Mouse (Mus musculus) myocyte (in vitro differentiated cells): ENCODE results near the gene Thegl. TPM values are rescaled to one million over a fixed set of nuclear protein-coding genes. Genes with fewer than 3 reads are reported as not detected.

Experiments
- H3K27me3 ChIP-seq: one replicate; pipeline ENCODE4 v1.6.1; 2011; ENCODE audit not compliant: control insufficient read depth, insufficient read depth, insufficient read length
- H3K36me3 ChIP-seq: one replicate; pipeline ENCODE4 v1.6.1; 2011; ENCODE audit not compliant: control insufficient read depth, insufficient read depth
- H3K4me2 ChIP-seq: one replicate; pipeline ENCODE4 v1.6.1; 2011; ENCODE audit warnings: low read depth, control low read depth
- H3K4me3 ChIP-seq: one replicate; pipeline ENCODE4 v1.5.1; 2011; ENCODE audit warnings: mild to moderate bottlenecking, control low read depth, moderate library complexity
- H3K79me2 ChIP-seq: one replicate; pipeline ENCODE4 v1.6.1; 2011; ENCODE audit not compliant: control insufficient read depth, insufficient read depth
- H3ac ChIP-seq: one replicate; pipeline ENCODE4 v1.6.1; 2011; ENCODE audit not compliant: control insufficient read depth, insufficient read length
- CEBPB ChIP-seq: IDR thresholded peaks from 2 replicates; pipeline ENCODE4 v1.6.1; 2011; ENCODE audit warnings: mild to moderate bottlenecking, moderate library complexity; ENCODE audit not compliant: poor library complexity, insufficient read depth, severe bottlenecking
- E2F4 ChIP-seq: IDR thresholded peaks from one replicate; pipeline ENCODE4 v1.6.1; 2011; ENCODE audit warnings: mild to moderate bottlenecking, control low read depth, moderate library complexity; ENCODE audit not compliant: insufficient read depth
- MAX ChIP-seq: IDR thresholded peaks from one replicate; pipeline ENCODE4 v1.6.1; 2011; ENCODE audit warnings: low read depth, mild to moderate bottlenecking, control low read depth
- MYOD1 ChIP-seq, 3 experiments: IDR thresholded peaks; one replicate each; pipeline ENCODE4 v1.6.1; 2011; ENCODE audit warnings: control low read depth in 2 of 3, low read depth in 2 of 3, mild to moderate bottlenecking in 2 of 3, moderate library complexity in 1 of 3; ENCODE audit not compliant: insufficient read length in 2 of 3, control insufficient read depth in 1 of 3
- MYOG ChIP-seq, 3 experiments: IDR thresholded peaks; one replicate each; pipeline ENCODE4 v1.6.1; 2011; ENCODE audit warnings: control low read depth in 2 of 3, low read depth in 2 of 3, mild to moderate bottlenecking in 2 of 3; ENCODE audit not compliant: insufficient read length in 2 of 3, control insufficient read depth in 1 of 3, insufficient read depth in 1 of 3
- POLR2A ChIP-seq: IDR thresholded peaks from one replicate; pipeline ENCODE4 v1.6.1; 2011; ENCODE audit warnings: low read depth, mild to moderate bottlenecking, control low read depth, moderate library complexity; ENCODE audit not compliant: insufficient read length
- POLR2AphosphoS2 ChIP-seq: IDR thresholded peaks from one replicate; pipeline ENCODE4 v1.6.1; 2011; ENCODE audit warnings: low read depth, control low read depth; ENCODE audit not compliant: insufficient read length
- REST ChIP-seq: IDR thresholded peaks from one replicate; pipeline ENCODE4 v1.6.1; 2011; ENCODE audit warnings: mild to moderate bottlenecking, control low read depth, moderate library complexity; ENCODE audit not compliant: insufficient read depth, insufficient read length
- SRF ChIP-seq: IDR thresholded peaks from one replicate; pipeline ENCODE4 v1.6.1; 2011; ENCODE audit warnings: low read depth; ENCODE audit not compliant: control insufficient read depth, insufficient read length
- TCF12 ChIP-seq: IDR thresholded peaks from one replicate; pipeline ENCODE4 v1.6.1; 2011; ENCODE audit warnings: mild to moderate bottlenecking, control low read depth; ENCODE audit not compliant: poor library complexity, insufficient read depth, severe bottlenecking
- TCF3 ChIP-seq: IDR thresholded peaks from one replicate; pipeline ENCODE4 v1.6.1; 2011; ENCODE audit warnings: low read depth, control low read depth; ENCODE audit not compliant: insufficient read length
- USF1 ChIP-seq: IDR thresholded peaks from one replicate; pipeline ENCODE4 v1.6.1; 2011; ENCODE audit warnings: low read depth, mild to moderate bottlenecking, control low read depth, moderate library complexity
- polyA plus RNA-seq: library from polyadenylated mRNA; unstranded; fragments of >200 nt; fragmentation: generic; extraction: Trizol; gene quantifications from one replicate; pipeline ENCODE4 v1.2.1, GENCODE M21; 2012; ENCODE audit warnings: missing spikeins

Thegl gene
- polyA plus RNA-seq, 1 experiment: not detected

GRCm38 (mm10) chr5:76998416-76998815 is 17.4 kb upstream of the Thegl start:
- no peaks in the 10 kb centered on the region for H3K79me2 ChIP-seq
- no peak overlapping the region for H3K4me2 ChIP-seq
- H3K4me3 ChIP-seq: no peak overlapping the region
- TF ChIP-seq USF1 (no peak), MYOD1 (IDR thresholded peaks at IDR 0.05; ENCODE audit: control insufficient read depth in 1 of 3, insufficient read length in 2 of 3, low read depth in 2 of 3) (no peak), POLR2AphosphoS2 (no peak), REST (no peak), TCF3 (no peak), POLR2A (no peak), SRF (no peak), TCF12 (no peak), E2F4 (no peak), CEBPB (no peak), MAX (no peak), MYOG (IDR thresholded peaks at IDR 0.05; ENCODE audit: control insufficient read depth in 1 of 3, insufficient read depth in 1 of 3, insufficient read length in 2 of 3, low read depth in 2 of 3) (no peak)
- no peaks in the 10 kb centered on the region for H3K27me3 ChIP-seq
- peaks cover 61% of the 10 kb centered on the region for H3K36me3 ChIP-seq
- H3ac ChIP-seq: no peak overlapping the region

DNA sequence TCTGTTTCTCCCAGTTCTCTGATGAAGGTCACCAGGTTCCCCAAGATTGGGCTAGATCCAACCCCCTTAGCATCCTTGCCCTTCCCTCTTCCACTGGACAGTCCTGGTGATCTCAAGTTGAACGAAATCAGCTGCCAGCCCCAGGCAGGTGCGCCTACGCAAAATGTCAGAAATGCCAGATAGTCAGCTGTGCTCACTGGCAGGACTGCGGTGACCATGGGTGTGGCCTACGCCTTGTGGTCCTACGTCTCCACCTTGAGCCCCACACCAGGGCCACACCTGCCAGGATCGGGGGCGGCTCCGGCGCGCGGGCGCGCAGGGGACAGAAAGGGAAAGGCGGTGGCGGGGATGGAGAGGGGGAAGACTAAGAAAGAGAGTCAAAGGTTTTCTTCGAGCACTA is 14.6 kb upstream of the Thegl start:
- Histone ChIP-seq H3ac (no peak overlapping the region), H3K27me3 (no peaks in the 10 kb centered on the region), H3K79me2 (no peaks in the 10 kb centered on the region), H3K36me3 (peaks cover 40% of the 10 kb centered on the region), H3K4me2 (no peak overlapping the region), H3K4me3 (no peak overlapping the region)
- no peak for TF ChIP-seq REST
- peak; percentile 29 for TF ChIP-seq POLR2AphosphoS2

DNA sequence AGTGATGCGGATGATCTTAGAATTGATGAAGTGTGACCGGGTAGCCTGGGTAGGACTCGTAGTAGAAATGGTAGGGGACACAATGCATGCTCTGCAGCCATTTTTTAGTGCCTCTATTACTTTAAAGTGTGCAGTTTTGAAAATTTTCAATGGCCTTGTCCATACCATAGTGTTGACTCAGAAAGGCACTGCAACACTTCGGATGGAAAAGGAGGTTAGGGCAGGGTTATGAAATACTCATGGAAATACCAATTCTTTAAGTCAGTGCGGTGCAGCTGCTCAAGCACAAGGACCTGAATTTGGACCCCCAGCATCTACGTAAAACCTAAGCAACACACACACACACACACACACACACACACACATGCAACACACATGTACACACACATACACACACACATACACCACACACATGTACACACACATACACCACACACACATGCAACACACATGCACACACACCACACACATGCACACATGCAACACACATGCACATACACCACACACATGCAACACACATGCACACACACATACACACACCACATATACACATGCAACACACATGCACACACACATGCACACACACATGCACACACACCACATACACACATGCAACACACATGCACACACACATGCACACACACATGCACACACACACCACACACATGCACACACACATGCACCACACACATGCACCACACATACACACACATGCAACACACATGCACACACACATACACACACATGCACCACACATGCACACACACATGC is 11.6 kb upstream of the Thegl start, which contains the start of gene Arl9:
Gene Arl9 (plus strand): TSS at position 5 of the 771 bp plus-strand sequence.
- TF ChIP-seq CEBPB (no peak), POLR2AphosphoS2 (peak; percentile 63)
- no peak within 1 kb of the TSS for H3K4me3 ChIP-seq

GRCm38 (mm10) chr5:77010352-77010751 is 5.5 kb upstream of the Thegl start:
- no peaks in the 10 kb centered on the region for H3K27me3 ChIP-seq
- H3K79me2 ChIP-seq: no peaks in the 10 kb centered on the region
- no peak overlapping the region for H3ac ChIP-seq
- H3K4me2 ChIP-seq: no peak overlapping the region
- no peaks in the 10 kb centered on the region for H3K36me3 ChIP-seq
- no peak for TF ChIP-seq TCF12
- no peak for TF ChIP-seq TCF3
- TF ChIP-seq MYOG (IDR thresholded peaks at IDR 0.05; ENCODE audit: control insufficient read depth in 1 of 3, insufficient read depth in 1 of 3, insufficient read length in 2 of 3, low read depth in 2 of 3): no peak
- no peak for TF ChIP-seq POLR2AphosphoS2
- TF ChIP-seq CEBPB: no peak
- TF ChIP-seq REST: no peak
- no peak for TF ChIP-seq USF1
- no peak for TF ChIP-seq SRF
- TF ChIP-seq MAX: no peak
- no peak for TF ChIP-seq E2F4
- no peak for TF ChIP-seq POLR2A
- TF ChIP-seq MYOD1 (IDR thresholded peaks at IDR 0.05; ENCODE audit: control insufficient read depth in 1 of 3, insufficient read length in 2 of 3, low read depth in 2 of 3): no peak
- H3K4me3 ChIP-seq: no peak overlapping the region

More for the DNA sequence above, 11.6 kb upstream of the Thegl start, which contains the start of gene Arl9:
- Histone ChIP-seq H3K27me3 (no peaks in the 10 kb centered on the region), H3K4me2 (no peak within 1 kb of the TSS), H3ac (peak within 1 kb of the TSS; percentile 33), H3K79me2 (no peaks in the 10 kb centered on the region), H3K36me3 (peaks cover 12% of the 10 kb centered on the region)

GRCm38 (mm10) chr5:77011082-77011481 is 4.7 kb upstream of the Thegl start:
- TF ChIP-seq TCF12 (no peak), MYOG (IDR thresholded peaks at IDR 0.05; ENCODE audit: control insufficient read depth in 1 of 3, insufficient read depth in 1 of 3, insufficient read length in 2 of 3, low read depth in 2 of 3) (no peak), POLR2A (no peak), REST (no peak), POLR2AphosphoS2 (no peak), MAX (no peak), MYOD1 (IDR thresholded peaks at IDR 0.05; ENCODE audit: control insufficient read depth in 1 of 3, insufficient read length in 2 of 3, low read depth in 2 of 3) (no peak), E2F4 (no peak), SRF (no peak)
- Histone ChIP-seq H3K4me3 (no peak overlapping the region), H3K36me3 (no peaks in the 10 kb centered on the region), H3K27me3 (no peaks in the 10 kb centered on the region), H3K4me2 (no peak overlapping the region), H3ac (no peak overlapping the region), H3K79me2 (no peaks in the 10 kb centered on the region)
